Mouse (Mus musculus) liver, embryonic 14.5 days (tissue): ENCODE results near the gene Rangap1. TPM values are rescaled to one million over a fixed set of nuclear protein-coding genes. Genes with fewer than 3 reads are reported as not detected.

Source experiments
- ATAC-seq: fragments of 200-750 bp; cut with Nextera tagmentation; 2 replicates; pipeline ENCODE4 v1.8.0; 2017; ENCODE audit warnings: moderate number of reproducible peaks, mild to moderate bottlenecking, moderate library complexity; ENCODE audit not compliant: insufficient read depth
- DNase-seq, 3 experiments: peaks; one replicate each; pipeline ENCODE4 v3.0.0-alpha.2; 2012 to 2013; ENCODE audit warnings: low read depth in 3 of 3, low spot score in 3 of 3
- H3K27ac ChIP-seq: fragments of 300-500 bp; sonication (generic); 2 replicates; pipeline ENCODE4 v1.5.1; 2014; ENCODE audit warnings: moderate library complexity, mild to moderate bottlenecking, control low read depth, inconsistent platforms
- H3K27me3 ChIP-seq: fragments of 300-500 bp; sonication (generic); 2 replicates; pipeline ENCODE4 v1.6.1; 2014; ENCODE audit warnings: mild to moderate bottlenecking, low read length, moderate library complexity; ENCODE audit not compliant: control insufficient read depth, insufficient read depth
- H3K36me3 ChIP-seq: fragments of 300-500 bp; sonication (generic); replicated peaks from 2 replicates; pipeline ENCODE4 v1.6.1; 2014; ENCODE audit warnings: low read depth; ENCODE audit not compliant: control insufficient read depth, insufficient read depth
- H3K4me1 ChIP-seq, 2 experiments: fragments of 200-500 bp in 1 of 2; fragments of 300-500 bp in 1 of 2; sonication (generic) in 1 of 2; replicated peaks; 2 replicates each; pipeline ENCODE4 v1.6.1; 2012 to 2014; ENCODE audit warnings: antibody characterized with exemption in 1 of 2, inconsistent platforms in 1 of 2, low read length in 1 of 2; ENCODE audit not compliant: control insufficient read depth in 2 of 2, insufficient read depth in 2 of 2
- H3K4me2 ChIP-seq: fragments of 300-500 bp; sonication (generic); 2 replicates; pipeline ENCODE4 v1.6.1; 2014; ENCODE audit warnings: low read depth, mild to moderate bottlenecking, control low read depth, moderate library complexity
- H3K4me3 ChIP-seq, 2 experiments: fragments of 200-500 bp in 1 of 2; fragments of 300-500 bp in 1 of 2; sonication (generic) in 1 of 2; 2 replicates each; pipeline ENCODE4 v1.5.1; 2012 to 2014; ENCODE audit warnings: low read depth in 2 of 2, low read length in 2 of 2, mild to moderate bottlenecking in 2 of 2, control low read depth in 1 of 2, inconsistent platforms in 1 of 2, moderate library complexity in 1 of 2; ENCODE audit not compliant: insufficient read depth in 1 of 2
- H3K9ac ChIP-seq: fragments of 300-500 bp; sonication (generic); replicated peaks from 2 replicates; pipeline ENCODE4 v1.6.1; 2014; ENCODE audit warnings: mild to moderate bottlenecking, control low read depth, moderate library complexity
- H3K9me3 ChIP-seq: fragments of 300-500 bp; sonication (generic); 2 replicates; pipeline ENCODE4 v1.6.1; 2016; ENCODE audit warnings: low read length, mixed read lengths; ENCODE audit not compliant: control insufficient read depth
- CTCF ChIP-seq: IDR thresholded peaks from 2 replicates; pipeline ENCODE4 v1.5.1; 2016; ENCODE audit warnings: antibody characterized with exemption, low read depth, control low read depth
- EP300 ChIP-seq: IDR thresholded peaks from 2 replicates; pipeline ENCODE4 v1.6.1; 2016; ENCODE audit warnings: antibody characterized with exemption, low read depth
- WGBS: fragments of 180-500 bp; shearing (Covaris S2); extraction: QIAGEN DNeasy Blood & Tissue Kit; methylation state at CpG from one replicate; pipeline ENCODE4 v1.1.7; 2014; ENCODE audit not compliant: insufficient replicate concordance; 5-methylcytosine and 5-hydroxymethylcytosine counted together
- polyA plus RNA-seq, 2 experiments: library from polyadenylated mRNA; depleted of rRNA in 1 of 2; stranded (reverse) in 1 of 2; unstranded in 1 of 2; fragments of >200 nt; fragmentation: Nextera tagmentation in 1 of 2; extraction: Ambion mirVana in 1 of 2; gene quantifications; 2 replicates each; pipeline versions ENCODE4 v1.2.1 to v1.2.3; 2012 to 2014

The Rangap1 gene
- polyA plus RNA-seq, 2 experiments: 50.6 to 57.1 TPM

DNA sequence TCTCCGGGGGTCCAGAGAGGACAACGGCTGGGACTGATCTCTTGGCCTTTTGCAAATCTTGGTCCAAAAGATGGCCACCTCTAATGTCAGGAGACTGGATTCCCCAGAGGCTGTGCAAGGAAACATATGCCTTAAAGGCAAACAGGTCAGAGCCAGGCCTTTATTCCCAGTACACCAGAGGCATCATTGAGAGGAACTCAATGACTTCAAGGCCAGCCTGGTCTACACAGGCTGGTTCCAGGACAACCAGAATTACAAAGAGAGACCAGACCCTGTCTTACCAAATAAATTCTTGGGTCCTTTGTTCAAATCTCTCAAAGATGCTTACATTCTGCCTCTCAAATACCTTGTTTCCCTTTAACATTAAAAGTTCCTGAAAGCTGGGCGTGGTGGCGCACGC lies 23.0 kb downstream of the Rangap1 start:
- no peak for DNase-seq
- Histone ChIP-seq H3K9ac (no peak overlapping the region), H3K4me1 (no peaks in the 10 kb centered on the region), H3K27ac (no peak overlapping the region), H3K27me3 (no peaks in the 10 kb centered on the region), H3K4me3 (no peak overlapping the region), H3K36me3 (peaks cover 83% of the 10 kb centered on the region), H3K9me3 (no peaks in the 10 kb centered on the region), H3K4me2 (no peak overlapping the region)
- TF ChIP-seq EP300: no peak
- no peak for TF ChIP-seq CTCF
- WGBS: 92% methylated on average over 5 of the region's 5 CpGs
- ATAC-seq: no peak

- ATAC-seq: no peak
- Histone ChIP-seq H3K4me1 (no peaks in the 10 kb centered on the region), H3K4me2 (no peak overlapping the region), H3K27ac (no peak overlapping the region), H3K36me3 (peaks cover 92% of the 10 kb centered on the region), H3K27me3 (no peaks in the 10 kb centered on the region), H3K4me3 (no peak overlapping the region), H3K9ac (no peak overlapping the region), H3K9me3 (no peaks in the 10 kb centered on the region)
- TF ChIP-seq EP300: no peak
- 0 out of 2 replicates have a peak, but pooled peaks have one; percentile 22 for TF ChIP-seq CTCF
- DNase-seq: no peak
- 85% methylated on average over 6 of the region's 6 CpGs for WGBS
Measured at GRCm38 (mm10) chr15:81719139-81719531, 26.2 kb downstream of the Rangap1 start.

DNA sequence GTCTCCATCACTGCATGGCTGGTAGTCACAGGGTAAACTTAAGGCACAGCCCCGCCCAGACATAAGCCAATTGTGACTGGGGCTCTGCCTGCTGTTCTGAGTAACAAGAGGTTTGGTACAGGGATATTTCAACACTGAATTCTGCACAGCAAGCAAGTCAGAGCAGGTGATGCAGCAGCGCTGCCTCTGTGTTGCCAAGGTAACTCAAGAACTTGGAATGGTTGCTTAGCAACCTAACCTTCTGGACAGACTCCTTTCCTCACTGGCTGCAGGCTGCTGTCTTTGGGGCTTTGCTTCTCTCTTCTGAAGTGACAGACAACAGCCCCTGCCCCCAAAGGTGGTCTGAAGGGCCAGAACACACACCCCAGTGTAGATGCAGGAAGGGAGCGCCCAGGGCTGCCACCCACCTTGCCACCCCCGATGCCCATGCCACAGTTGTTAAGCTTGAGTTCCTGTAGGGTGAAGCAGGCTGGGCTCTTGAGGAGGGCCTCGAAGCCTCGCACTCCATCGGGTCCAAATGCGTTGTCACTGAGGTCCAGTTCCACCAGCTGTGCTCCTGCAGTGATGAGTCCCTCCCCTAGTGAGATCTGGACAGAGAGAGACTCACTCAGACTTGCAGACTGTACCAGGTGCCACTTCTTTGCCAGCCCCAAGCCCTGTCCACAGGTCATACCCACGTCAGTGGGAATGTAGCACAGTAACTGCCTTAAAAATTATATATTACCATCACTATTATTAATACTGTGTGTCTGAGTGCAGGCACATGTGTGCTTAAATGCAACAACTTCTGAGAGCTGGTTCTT lies 26.8 kb downstream of the Rangap1 start:
- TF ChIP-seq EP300: no peak
- TF ChIP-seq CTCF: no peak
- DNase-seq (no peak), ATAC-seq (no peak)
- 90% methylated on average over 9 of the region's 9 CpGs for WGBS
- Histone ChIP-seq H3K27ac (no peak overlapping the region), H3K4me3 (no peak overlapping the region), H3K27me3 (no peaks in the 10 kb centered on the region), H3K9me3 (no peaks in the 10 kb centered on the region), H3K36me3 (peaks cover 93% of the 10 kb centered on the region), H3K4me1 (no peaks in the 10 kb centered on the region), H3K9ac (no peak overlapping the region), H3K4me2 (no peak overlapping the region)

DNA sequence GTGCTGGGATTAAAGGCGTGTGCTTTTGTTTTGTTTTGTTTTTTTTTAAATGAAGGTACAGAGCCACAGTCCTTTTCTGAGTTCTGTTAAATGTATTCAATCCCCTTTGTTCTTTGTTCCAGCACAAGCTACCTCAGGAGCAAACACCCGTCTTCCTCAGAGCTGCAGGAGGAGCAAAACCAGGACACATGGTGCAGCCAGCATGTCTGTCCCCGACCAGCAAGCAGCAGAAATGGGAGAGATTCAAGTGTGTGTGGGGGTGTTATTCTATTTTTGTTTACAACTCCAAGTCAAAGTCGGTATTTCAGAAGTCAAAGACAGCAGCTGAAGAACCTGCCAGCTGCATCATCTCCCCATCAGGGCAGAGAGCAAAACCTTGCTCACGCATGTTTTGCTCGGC lies 31.6 kb downstream of the Rangap1 start:
- H3K4me1 ChIP-seq: no peaks in the 10 kb centered on the region
- no peaks in the 10 kb centered on the region for H3K9me3 ChIP-seq
- H3K27me3 ChIP-seq: no peaks in the 10 kb centered on the region
- DNase-seq (no peak), ATAC-seq (no peak)
- 79% methylated on average over 6 of the region's 6 CpGs for WGBS
- peaks cover 92% of the 10 kb centered on the region for H3K36me3 ChIP-seq
- no peak overlapping the region for H3K4me3 ChIP-seq
- H3K9ac ChIP-seq: no peak overlapping the region
- H3K4me2 ChIP-seq: no peak overlapping the region
- TF ChIP-seq CTCF: no peak
- TF ChIP-seq EP300: no peak
- H3K27ac ChIP-seq: no peak overlapping the region

GRCm38 (mm10) chr15:81710801-81711200 lies 34.5 kb downstream of the Rangap1 start:
- Histone ChIP-seq H3K27ac (no peak overlapping the region), H3K9ac (no peak overlapping the region), H3K4me1 (no peaks in the 10 kb centered on the region), H3K36me3 (peaks cover 88% of the 10 kb centered on the region), H3K9me3 (no peaks in the 10 kb centered on the region), H3K4me2 (no peak overlapping the region), H3K27me3 (no peaks in the 10 kb centered on the region), H3K4me3 (no peak overlapping the region)
- DNase-seq (no peak), ATAC-seq (no peak)
- TF ChIP-seq CTCF: no peak
- no peak for TF ChIP-seq EP300
- 71% methylated on average over 4 of the region's 4 CpGs for WGBS
